Comparison of ENCODE assay signal across 12 mouse cellular contexts in the genomic region with DNA sequence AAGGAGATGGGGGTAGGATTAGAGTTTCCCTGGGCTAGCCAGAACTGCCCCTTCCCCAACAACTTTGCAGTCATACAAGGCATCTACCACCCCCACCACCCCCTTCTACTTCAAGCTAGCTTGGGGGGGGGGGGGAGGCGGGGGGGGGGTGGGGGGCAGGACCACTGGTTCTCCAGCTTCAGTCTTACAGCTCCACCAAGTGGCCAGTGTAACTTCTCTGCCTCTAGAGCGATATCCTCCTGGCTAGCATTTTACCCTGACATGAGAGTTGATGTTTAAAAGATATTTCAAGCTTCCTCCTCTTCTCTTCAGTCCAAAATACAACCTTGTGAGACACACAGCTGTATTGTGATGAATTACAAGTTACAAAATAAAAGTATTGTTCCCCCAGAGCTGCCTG.
A peak's percentile ranks its signal among the peaks of the same experiment; 100 is the strongest.
DNase-seq lines count a peak whose midpoint lies in the region; ATAC-seq and TF ChIP-seq lines count a peak whose summit lies in the region.
"Had no signal": no experiment of that assay in that cellular context is flagged by ENCODE, and none has a peak within 500 bp of the region (broad histone marks: within the 10 kb centered on the region; RNA-seq: fewer than 3 reads in every experiment).

No protein-coding gene starts in this region.

- H3K27me3 ChIP-seq in lung, embryonic 14.5 days (ENCODE audit: insufficient read depth, low read length), result no peaks in the 10 kb centered on the region
- no peaks in the 10 kb centered on the region for H3K27me3 ChIP-seq in splenic B cell, adult 2 months (ENCODE audit: control insufficient read depth, insufficient read depth, low read length, poor library complexity, severe bottlenecking)
- no peaks in the 10 kb centered on the region for H3K27me3 ChIP-seq in intestine, embryonic 16.5 days (replicated peaks; ENCODE audit: control insufficient read depth, insufficient read depth, low read length)
- H3K27me3 ChIP-seq: embryonic facial prominence, embryonic 13.5 days; heart, embryonic 15.5 days; stomach, embryonic 15.5 days had no signal

- no peak overlapping the region for H3K9ac ChIP-seq in lung, embryonic 14.5 days
- no peak overlapping the region for H3K9ac ChIP-seq in intestine, embryonic 16.5 days (ENCODE audit: low read depth, low read length)
- H3K9ac ChIP-seq: embryonic facial prominence, embryonic 13.5 days; heart, embryonic 15.5 days; stomach, embryonic 15.5 days had no signal

- H3K4me3 ChIP-seq in gastrocnemius, adult 2 months, result no peak overlapping the region
- no peak overlapping the region for H3K4me3 ChIP-seq in lung, embryonic 14.5 days (ENCODE audit: low read depth, low read length)
- H3K4me3 ChIP-seq in lung, adult 2 months (replicated peaks; ENCODE audit: extremely low read depth, low read depth, low read length), result no peak overlapping the region
- H3K4me3 ChIP-seq in intestine, embryonic 16.5 days (ENCODE audit: low read length), result no peak overlapping the region
- H3K4me3 ChIP-seq: embryonic facial prominence, embryonic 13.5 days; heart, embryonic 15.5 days; stomach, embryonic 15.5 days had no signal

- H3K9me3 ChIP-seq in lung, embryonic 14.5 days (ENCODE audit: low read depth, low read length), result no peaks in the 10 kb centered on the region
- no peaks in the 10 kb centered on the region for H3K9me3 ChIP-seq in intestine, embryonic 16.5 days (ENCODE audit: control insufficient read depth, low read length)
- H3K9me3 ChIP-seq: embryonic facial prominence, embryonic 13.5 days; heart, embryonic 15.5 days; stomach, embryonic 15.5 days had no signal

- no peak overlapping the region for H3K4me2 ChIP-seq in lung, embryonic 14.5 days
- no peak overlapping the region for H3K4me2 ChIP-seq in intestine, embryonic 16.5 days (ENCODE audit: low read depth, low read length)
- H3K4me2 ChIP-seq: embryonic facial prominence, embryonic 13.5 days; heart, embryonic 15.5 days; stomach, embryonic 15.5 days had no signal

- intact Hi-C loops in gastrocnemius, adult 2 months (cut with DNase I), result loop anchor here (5.0 kb wide), 1 partner anchor 164 kb away; no protein-coding TSS in a partner anchor
- intact Hi-C loops in gastrocnemius, postnatal 14 days (cut with DNase I; ENCODE audit: low total_unique reads), result loop anchor here (5.0 to 10.0 kb wide), 3 partner anchors 161 to 364 kb away; no protein-coding TSS in a partner anchor

- no peak for ATAC-seq in lung, embryonic 14.5 days (ENCODE audit: insufficient read depth)
- no peak for ATAC-seq in intestine, embryonic 16.5 days
- ATAC-seq: activated CD4-positive, CD25-positive, alpha-beta regulatory T cell, adult 4 months had no signal

- DNase-seq in gastrocnemius, adult 2 months, result peak; percentile 47
- no peak for DNase-seq in gastrocnemius, postnatal 14 days
- no peak for DNase-seq in lung, embryonic 14.5 days
- DNase-seq in lung, adult 2 months, result no peak
- DNase-seq in R1 (ENCODE audit: low read depth, low spot score), result peak; percentile 57
- DNase-seq in splenic B cell, adult 2 months (ENCODE audit: low read depth, low spot score), result peak; percentile 50
- no peak for DNase-seq in Muller cell, postnatal 12 days (ENCODE audit: inconsistent ontology term)

- H3K36me3 ChIP-seq in lung, embryonic 14.5 days (ENCODE audit: insufficient read depth), result no peaks in the 10 kb centered on the region
- no peaks in the 10 kb centered on the region for H3K36me3 ChIP-seq in splenic B cell, adult 2 months (ENCODE audit: control insufficient read depth, insufficient read depth, low read length, poor library complexity, severe bottlenecking)
- no peaks in the 10 kb centered on the region for H3K36me3 ChIP-seq in intestine, embryonic 16.5 days (ENCODE audit: control insufficient read depth, insufficient read depth, low read length)
- H3K36me3 ChIP-seq: embryonic facial prominence, embryonic 13.5 days; heart, embryonic 15.5 days; stomach, embryonic 15.5 days had no signal

- no peak for TF ChIP-seq POLR2A in lung, adult 2 months (IDR thresholded peaks at IDR 0.05; ENCODE audit: borderline replicate concordance, extremely low read depth, low read depth, low read length)

- TF ChIP-seq CTCF in gastrocnemius, adult 2 months (IDR thresholded peaks at IDR 0.05), result peak; percentile 65
- peak; percentile 32; the same call in 1 of the 2 replicates for TF ChIP-seq CTCF in lung, embryonic 14.5 days (IDR thresholded peaks at IDR 0.05; ENCODE audit: low read depth)
- no peak for TF ChIP-seq CTCF in lung, adult 2 months (IDR thresholded peaks at IDR 0.05; ENCODE audit: insufficient read depth, low read length)

- no peak overlapping the region for H3K27ac ChIP-seq in gastrocnemius, adult 2 months
- H3K27ac ChIP-seq in lung, embryonic 14.5 days (ENCODE audit: low read depth), result no peak overlapping the region
- no peak overlapping the region for H3K27ac ChIP-seq in intestine, embryonic 16.5 days (ENCODE audit: low read length)
- H3K27ac ChIP-seq: embryonic facial prominence, embryonic 13.5 days; heart, embryonic 15.5 days; stomach, embryonic 15.5 days had no signal

- 44% methylated on average over 2 of the region's 2 CpGs for WGBS in lung, embryonic 14.5 days
- 43% methylated on average over 2 of the region's 2 CpGs for WGBS in lung, adult 2 months
- WGBS in intestine, embryonic 16.5 days, result 78% methylated on average over 1 of the region's 2 CpGs

- no peaks in the 10 kb centered on the region for H3K4me1 ChIP-seq in lung, embryonic 14.5 days (ENCODE audit: insufficient read depth)
- H3K4me1 ChIP-seq in lung, adult 2 months (ENCODE audit: control insufficient read depth, insufficient read depth, low read length), result no peaks in the 10 kb centered on the region
- peaks cover 8% of the 10 kb centered on the region; the same call in 1 of the 2 replicates for H3K4me1 ChIP-seq in intestine, embryonic 16.5 days (ENCODE audit: control insufficient read depth, insufficient read depth, low read length)
- H3K4me1 ChIP-seq: heart, embryonic 15.5 days had no signal

Comparison
In these comparisons a context has a peak if more than half of its experiments do, and no peak if none do; other contexts are left out.
1. DNase-seq: peak in gastrocnemius, adult 2 months (single experiment), R1 (single experiment) and splenic B cell, adult 2 months (single experiment); none in gastrocnemius, postnatal 14 days (single experiment), lung, embryonic 14.5 days (single experiment), lung, adult 2 months (single experiment) and Muller cell, postnatal 12 days (single experiment).